Mouse (Mus musculus): ENCODE results near the gene Hoxb6. TPM values are rescaled to one million over a fixed set of nuclear protein-coding genes. Genes with fewer than 3 reads are reported as not detected.
A peak's percentile ranks its signal among the peaks of the same experiment; 100 is the strongest.

Hoxb6 gene
- total RNA-seq, 2 experiments from 2014 or later: not detected

GRCm38 (mm10) chr11:96336597-96336996, 44.3 kb downstream of the Hoxb6 start:
- no peak for DNase-seq

- no peak for DNase-seq
Measured at GRCm38 (mm10) chr11:96337026-96337425, 44.8 kb downstream of the Hoxb6 start.

- no peak for DNase-seq
Measured at GRCm38 (mm10) chr11:96338957-96339855, 46.9 kb downstream of the Hoxb6 start.

- no peak for DNase-seq
Measured at GRCm38 (mm10) chr11:96340698-96341365, 48.6 kb downstream of the Hoxb6 start.

- DNase-seq: peak; percentile 53 to 61
Measured at GRCm38 (mm10) chr11:96341701-96342575, 49.7 kb downstream of the Hoxb6 start.

GRCm38 (mm10) chr11:96342576-96342930, 50.3 kb downstream of the Hoxb6 start:
- no peak for DNase-seq

- DNase-seq: no peak
Measured at GRCm38 (mm10) chr11:96343206-96343745, 51.0 kb downstream of the Hoxb6 start.

GRCm38 (mm10) chr11:96344061-96344877, 52.0 kb downstream of the Hoxb6 start:
- DNase-seq: no peak

- no peak for DNase-seq
Measured at GRCm38 (mm10) chr11:96344878-96345159, 52.5 kb downstream of the Hoxb6 start.

GRCm38 (mm10) chr11:96345220-96345892, 53.1 kb downstream of the Hoxb6 start:
- DNase-seq: no peak

GRCm38 (mm10) chr11:96345893-96346806, 53.9 kb downstream of the Hoxb6 start:
- DNase-seq: no peak

- DNase-seq: no peak
Measured at GRCm38 (mm10) chr11:96346916-96347520, 54.7 kb downstream of the Hoxb6 start.

- no peak for DNase-seq
Measured at GRCm38 (mm10) chr11:96347717-96348116, 55.4 kb downstream of the Hoxb6 start.

GRCm38 (mm10) chr11:96348141-96348928, 56.1 kb downstream of the Hoxb6 start:
- no peak for DNase-seq

- DNase-seq: no peak
Measured at GRCm38 (mm10) chr11:96348988-96349387, 56.7 kb downstream of the Hoxb6 start.

- no peak for DNase-seq
Measured at GRCm38 (mm10) chr11:96349491-96350340, 57.4 kb downstream of the Hoxb6 start.

- DNase-seq: peak in 1 of 2 experiments; percentile 0
Measured at GRCm38 (mm10) chr11:96350341-96350624, 58.0 kb downstream of the Hoxb6 start, which contains the start of gene Hoxb2. TSS of gene Hoxb2 (plus strand) at chr11:96350525.

GRCm38 (mm10) chr11:96350791-96351190, 58.5 kb downstream of the Hoxb6 start:
- DNase-seq: no peak

Measured in heart, adult 18-20 months (tissue).